Mouse (Mus musculus) heart, embryonic 14.5 days (tissue): ENCODE results near the gene Eif3b. TPM values are rescaled to one million over a fixed set of nuclear protein-coding genes. Genes with fewer than 3 reads are reported as not detected.
"Not testable (repeated sequence)": the region's sequence is repeated elsewhere in the genome, so short reads cannot be mapped to it uniquely, and the experiment has no call there.

Experiments
- ATAC-seq: fragments of 200-750 bp; cut with Nextera tagmentation; 2 replicates; pipeline ENCODE4 v1.8.0; 2017; ENCODE audit warnings: low read depth, moderate TSS enrichment; ENCODE audit not compliant: insufficient number of reproducible peaks, insufficient read depth, low FRiP score
- H3K27ac ChIP-seq, 2 experiments: fragments of 200-500 bp in 1 of 2; fragments of 300-500 bp in 1 of 2; sonication (generic) in 1 of 2; replicated peaks in 1 of 2; 2 replicates each; pipeline ENCODE4 v1.5.1; 2012 to 2014; ENCODE audit warnings: low read depth in 2 of 2, low read length in 2 of 2, control low read depth in 1 of 2, mild to moderate bottlenecking in 1 of 2, mixed read lengths in 1 of 2; ENCODE audit not compliant: control insufficient read depth in 1 of 2, insufficient read depth in 1 of 2
- H3K27me3 ChIP-seq: fragments of 300-500 bp; sonication (generic); 2 replicates; pipeline ENCODE4 v1.6.1; 2014; ENCODE audit warnings: mild to moderate bottlenecking, low read length, control low read depth; ENCODE audit not compliant: control insufficient read depth, insufficient read depth
- H3K36me3 ChIP-seq: fragments of 300-500 bp; sonication (generic); 2 replicates; pipeline ENCODE4 v1.6.1; 2014; ENCODE audit warnings: mild to moderate bottlenecking, control low read depth, low read length, mixed read lengths; ENCODE audit not compliant: control insufficient read depth, insufficient read depth
- H3K4me1 ChIP-seq, 2 experiments: fragments of 200-500 bp in 1 of 2; fragments of 300-500 bp in 1 of 2; sonication (generic) in 1 of 2; 2 replicates each; pipeline ENCODE4 v1.6.1; 2012 to 2014; ENCODE audit warnings: low read length in 2 of 2, control low read depth in 1 of 2, mixed read lengths in 1 of 2; ENCODE audit not compliant: control insufficient read depth in 2 of 2, insufficient read depth in 2 of 2
- H3K4me2 ChIP-seq: fragments of 300-500 bp; sonication (generic); 2 replicates; pipeline ENCODE4 v1.6.1; 2014; ENCODE audit warnings: mild to moderate bottlenecking, low read length
- H3K4me3 ChIP-seq, 2 experiments: fragments of 200-500 bp in 1 of 2; fragments of 300-500 bp in 1 of 2; sonication (generic) in 1 of 2; 2 replicates each; pipeline ENCODE4 v1.5.1; 2012 to 2014; ENCODE audit warnings: low read length in 2 of 2, mild to moderate bottlenecking in 2 of 2, control low read depth in 1 of 2, low read depth in 1 of 2, moderate library complexity in 1 of 2; ENCODE audit not compliant: control insufficient read depth in 1 of 2, insufficient read depth in 1 of 2
- H3K9ac ChIP-seq: fragments of 300-500 bp; sonication (generic); 2 replicates; pipeline ENCODE4 v1.6.1; 2014; ENCODE audit warnings: mild to moderate bottlenecking, low read length
- H3K9me3 ChIP-seq: fragments of 300-500 bp; sonication (generic); 2 replicates; pipeline ENCODE4 v1.6.1; 2016; ENCODE audit warnings: low read length, control low read depth; ENCODE audit not compliant: control insufficient read depth
- WGBS: fragments of 180-500 bp; shearing (Covaris S2); extraction: QIAGEN DNeasy Blood & Tissue Kit; methylation state at CpG from one replicate; pipeline ENCODE4 v1.1.7; 2014; 5-methylcytosine and 5-hydroxymethylcytosine counted together
- polyA plus RNA-seq: library from polyadenylated mRNA; unstranded; fragments of >200 nt; fragmentation: Nextera tagmentation; extraction: Ambion mirVana; gene quantifications from 2 replicates; pipeline ENCODE4 v1.2.1, GENCODE M21; 2014

Eif3b gene
- polyA plus RNA-seq, 1 experiment from 2014 or later = 108 TPM

DNA sequence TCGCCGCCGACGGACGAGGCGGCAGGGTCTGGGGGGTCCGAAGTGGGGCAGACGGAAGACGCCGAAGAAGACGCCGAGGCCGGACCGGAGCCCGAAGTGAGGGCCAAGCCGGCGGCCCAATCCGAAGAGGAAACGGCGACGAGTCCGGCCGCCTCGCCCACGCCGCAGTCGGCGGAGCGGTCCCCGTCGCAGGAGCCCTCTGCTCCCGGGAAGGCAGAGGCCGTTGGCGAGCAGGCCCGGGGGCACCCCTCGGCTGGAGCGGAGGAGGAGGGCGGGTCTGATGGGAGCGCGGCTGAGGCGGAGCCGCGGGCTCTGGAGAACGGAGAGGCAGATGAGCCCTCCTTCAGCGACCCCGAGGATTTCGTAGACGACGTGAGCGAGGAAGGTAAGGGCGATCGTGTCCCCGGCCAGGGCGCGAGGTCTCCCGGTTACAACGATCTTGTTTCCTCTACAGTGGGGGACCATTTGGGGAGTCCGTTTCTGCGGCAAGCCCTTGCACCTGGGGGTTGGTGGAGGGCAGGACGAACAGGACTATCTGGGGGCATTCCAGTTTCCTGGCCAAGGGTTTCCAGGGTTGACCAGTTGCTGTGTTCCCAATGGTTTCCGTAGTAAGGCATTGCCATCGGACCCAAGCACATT lies 433 bp downstream of the Eif3b start:
- H3K27me3 ChIP-seq = no peaks in the 10 kb centered on the region
- peak overlapping the region; percentile 80 to 100 for H3K4me3 ChIP-seq
- no peaks in the 10 kb centered on the region for H3K9me3 ChIP-seq
- H3K4me2 ChIP-seq = peak overlapping the region; percentile 91
- WGBS = under 1% methylated on average over 62 of the region's 62 CpGs
- H3K27ac ChIP-seq = peak overlapping the region; percentile 23 to 88; a peak in 2 of 4 replicates
- peaks cover 7 to 27% of the 10 kb centered on the region in 2 experiments for H3K4me1 ChIP-seq
- 0 out of 2 replicates have a peak, but pooled peaks cover 10% of the 10 kb centered on the region for H3K36me3 ChIP-seq
- H3K9ac ChIP-seq = peak overlapping the region; percentile 92
- ATAC-seq = peak; percentile 41; the same call in 1 of the 2 replicates

DNA sequence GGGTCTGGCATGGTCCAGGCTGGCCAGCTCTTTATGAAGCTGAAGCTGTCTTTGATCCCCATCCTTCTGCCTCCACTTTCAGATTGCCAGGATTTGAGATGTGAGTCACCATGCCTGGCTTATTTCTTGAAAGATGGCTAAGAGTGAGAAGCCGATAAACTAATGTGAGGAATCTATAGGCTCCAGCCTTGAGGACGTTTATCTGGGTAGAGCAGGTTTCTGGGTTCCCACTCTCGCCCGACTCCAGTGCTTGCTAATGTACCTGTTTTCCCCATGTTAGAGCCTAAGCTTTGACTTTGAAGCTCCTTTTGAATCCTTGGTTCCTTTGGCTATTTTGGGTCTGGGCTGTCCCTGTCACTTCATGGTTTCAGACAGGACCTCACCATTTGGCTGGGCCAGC lies 1.5 kb downstream of the Eif3b start:
- Histone ChIP-seq H3K4me2 (peak overlapping the region; percentile 91), H3K27me3 (no peaks in the 10 kb centered on the region), H3K4me1 (peaks cover 7 to 27% of the 10 kb centered on the region in 2 experiments), H3K4me3 (peak overlapping the region; percentile 80 to 100), H3K9ac (peak overlapping the region; percentile 92), H3K36me3 (peaks cover 18% of the 10 kb centered on the region; the same call in 1 of the 2 replicates), H3K27ac (no peak overlapping the region), H3K9me3 (no peaks in the 10 kb centered on the region)
- 49% methylated on average over 4 of the region's 4 CpGs for WGBS
- ATAC-seq = no peak

DNA sequence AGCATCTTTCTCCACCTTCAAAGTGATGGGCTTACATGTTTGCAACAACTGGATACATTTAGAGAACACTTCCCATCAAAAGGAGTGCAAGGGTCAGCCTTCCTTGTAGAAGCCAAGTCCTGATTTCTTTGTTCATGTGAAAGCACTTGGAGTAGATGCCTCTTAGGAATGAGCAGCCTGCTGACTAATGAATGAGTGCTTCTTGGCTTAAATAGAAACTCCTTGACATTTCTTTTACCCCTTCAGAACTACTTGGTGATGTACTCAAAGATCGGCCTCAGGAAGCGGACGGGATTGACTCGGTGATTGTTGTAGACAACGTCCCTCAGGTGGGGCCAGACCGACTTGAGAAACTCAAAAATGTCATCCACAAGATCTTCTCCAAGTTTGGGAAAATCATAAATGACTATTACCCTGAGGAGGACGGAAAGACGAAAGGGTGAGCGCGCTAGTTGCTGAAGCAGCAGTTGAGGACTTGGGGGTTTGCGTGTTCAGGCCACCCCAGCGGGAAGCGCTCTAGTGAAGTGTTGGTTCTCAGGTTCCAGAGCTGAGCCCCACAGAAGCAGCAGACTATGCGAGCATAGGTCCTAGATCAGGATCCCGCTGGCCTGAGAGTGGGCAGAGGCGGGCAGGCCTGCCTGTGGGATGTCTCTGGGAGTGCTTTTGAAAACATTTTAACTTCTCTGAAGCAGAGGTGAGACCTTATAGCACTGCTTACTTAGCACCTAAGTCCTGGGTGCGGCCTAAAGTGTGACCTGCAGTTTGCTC lies 6.1 kb downstream of the Eif3b start:
- peaks cover 63% of the 10 kb centered on the region for H3K36me3 ChIP-seq
- H3K4me3 ChIP-seq = no peak overlapping the region

DNA sequence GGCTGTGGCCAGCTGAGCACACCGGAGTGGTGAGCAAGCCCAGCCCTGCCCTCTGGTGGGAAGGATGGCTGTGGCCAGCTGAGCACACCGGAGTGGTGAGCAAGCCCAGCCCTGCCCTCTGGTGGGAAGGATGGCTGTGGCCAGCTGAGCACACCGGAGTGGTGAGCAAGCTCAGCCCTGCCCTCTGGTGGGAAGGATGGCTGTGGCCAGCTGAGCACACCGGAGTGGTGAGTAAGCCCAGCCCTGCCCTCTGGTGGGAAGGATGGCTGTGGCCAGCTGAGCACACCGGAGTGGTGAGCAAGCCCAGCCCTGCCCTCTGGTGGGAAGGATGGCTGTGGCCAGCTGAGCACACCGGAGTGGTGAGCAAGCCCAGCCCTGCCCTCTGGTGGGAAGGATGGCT lies 20.0 kb downstream of the Eif3b start:
- not testable (repeated sequence) for H3K27ac ChIP-seq, H3K9ac ChIP-seq, H3K9me3 ChIP-seq, H3K4me3 ChIP-seq, H3K4me1 ChIP-seq, ATAC-seq, H3K27me3 ChIP-seq, H3K4me2 ChIP-seq
- H3K36me3 ChIP-seq = peaks cover 89% of the 10 kb centered on the region
- 100% methylated on average over 2 of the region's 6 CpGs for WGBS

More for the DNA sequence above, 6.1 kb downstream of the Eif3b start:
- Histone ChIP-seq H3K4me1 (peaks cover 7 to 18% of the 10 kb centered on the region in 2 experiments), H3K27me3 (no peaks in the 10 kb centered on the region), H3K9ac (no peak overlapping the region), H3K9me3 (no peaks in the 10 kb centered on the region), H3K27ac (no peak overlapping the region), H3K4me2 (no peak overlapping the region)
- 96% methylated on average over 17 of the region's 17 CpGs for WGBS
- no peak for ATAC-seq

DNA sequence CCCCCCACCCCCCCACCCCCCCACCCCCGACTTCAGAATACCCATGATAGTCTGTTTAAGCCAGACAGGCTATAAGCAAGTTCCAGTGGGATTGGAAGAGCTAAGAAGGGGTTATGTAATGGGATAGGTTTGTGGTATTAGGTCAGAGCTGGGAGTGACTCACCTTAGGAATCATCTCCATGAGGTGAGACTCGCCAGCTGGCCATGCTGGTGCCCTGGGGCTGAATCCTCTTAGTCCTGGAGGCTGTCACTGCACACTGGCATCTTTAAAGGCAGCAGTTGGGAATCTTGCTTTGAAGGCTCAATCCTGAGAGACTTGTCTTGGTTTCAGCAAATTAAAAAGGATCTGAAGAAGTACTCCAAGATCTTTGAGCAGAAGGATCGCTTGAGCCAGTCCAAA lies 22.3 kb downstream of the Eif3b start:
- no peak for ATAC-seq
- Histone ChIP-seq H3K27ac (no peak overlapping the region), H3K9me3 (no peaks in the 10 kb centered on the region), H3K4me3 (no peak overlapping the region), H3K9ac (no peak overlapping the region), H3K27me3 (no peaks in the 10 kb centered on the region), H3K36me3 (peaks cover 85% of the 10 kb centered on the region), H3K4me1 (peaks cover 6 to 11% of the 10 kb centered on the region in 2 experiments; a peak in 3 of 4 replicates), H3K4me2 (no peak overlapping the region)
- 87% methylated on average over 3 of the region's 3 CpGs for WGBS

DNA sequence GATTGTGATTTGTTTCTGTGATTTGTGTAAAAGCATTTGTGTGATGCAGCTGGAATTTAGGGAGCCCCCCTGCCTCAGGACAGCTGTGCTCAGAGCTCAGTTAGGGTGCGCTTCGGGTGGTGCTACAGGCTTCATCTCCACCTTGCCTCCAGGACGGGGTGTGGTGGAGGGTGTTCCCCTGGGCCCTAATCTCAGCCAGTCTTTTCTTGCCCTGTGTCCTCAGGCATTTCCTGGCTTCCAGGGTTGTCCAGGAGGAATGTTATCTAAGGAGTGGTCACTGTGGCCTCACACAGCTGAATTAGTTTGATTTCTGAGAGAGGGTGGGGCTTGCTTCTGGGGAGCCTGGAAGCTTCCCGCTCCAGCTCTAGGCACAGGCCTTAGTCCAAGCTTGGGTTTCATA lies 24.9 kb downstream of the Eif3b start:
- Histone ChIP-seq H3K27ac (peak overlapping the region in 1 of 2 experiments; percentile 21; a peak in 1 of 4 replicates), H3K36me3 (peaks cover 63% of the 10 kb centered on the region), H3K4me2 (no peak overlapping the region), H3K9ac (no peak overlapping the region), H3K9me3 (no peaks in the 10 kb centered on the region), H3K4me1 (peaks cover 6 to 12% of the 10 kb centered on the region in 2 experiments; a peak in 3 of 4 replicates), H3K27me3 (no peaks in the 10 kb centered on the region), H3K4me3 (no peak overlapping the region)
- no peak for ATAC-seq
- WGBS = 52% methylated on average over 4 of the region's 4 CpGs

DNA sequence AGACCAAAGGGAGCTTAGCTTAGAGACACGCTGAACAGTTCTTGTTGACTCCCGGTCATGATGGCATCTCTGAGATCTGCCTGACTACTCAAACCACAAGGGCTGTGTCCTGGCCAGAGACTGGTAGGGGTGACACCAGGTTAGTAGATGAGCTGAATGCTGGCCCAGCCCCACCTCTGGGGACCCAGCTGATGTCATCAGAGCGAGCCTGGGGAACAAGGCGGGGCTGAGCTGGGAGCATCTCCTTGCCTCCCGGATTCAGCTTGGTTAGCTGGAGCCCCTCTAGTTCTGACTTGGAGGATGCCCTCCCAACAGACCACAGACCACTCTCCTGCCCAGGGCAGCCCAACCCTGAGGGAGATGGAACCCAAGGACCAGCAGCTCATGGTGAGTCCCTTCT lies 26.2 kb downstream of the Eif3b start, which contains the start of gene Gm4869:
Gene Gm4869, plus strand, starts transcription at position 301 of the 400 bp plus-strand sequence.
- Histone ChIP-seq H3K4me1 (peaks cover 6 to 12% of the 10 kb centered on the region in 2 experiments; a peak in 3 of 4 replicates), H3K9me3 (no peaks in the 10 kb centered on the region), H3K4me2 (no peak within 1 kb of the TSS), H3K36me3 (peaks cover 54% of the 10 kb centered on the region), H3K27me3 (no peaks in the 10 kb centered on the region), H3K9ac (no peak within 1 kb of the TSS), H3K27ac (peak within 1 kb of the TSS; percentile 23 to 73; a peak in 2 of 4 replicates), H3K4me3 (no peak within 1 kb of the TSS)
- 91% methylated on average over 5 of the region's 5 CpGs for WGBS
- no peak for ATAC-seq
